Mouse (Mus musculus) urinary bladder, postnatal 0 days (tissue): ENCODE measurements around the gene Olfr825. TPM values are rescaled to one million over a fixed set of nuclear protein-coding genes. Genes with fewer than 3 reads are reported as not detected.

Experiments used
- polyA plus RNA-seq: library from polyadenylated mRNA; unstranded; fragments of >200 nt; fragmentation: Nextera tagmentation; extraction: Ambion mirVana; gene quantifications from 2 replicates; pipeline ENCODE4 v1.2.1, GENCODE M21; 2015

Gene Olfr825
- polyA plus RNA-seq, result not detected in 2 replicates

GRCm38 (mm10) chr10:130166666-130167065 is at the start of gene Olfr825:
Gene Olfr825, minus strand, starts transcription at chr10:130166766.

GRCm38 (mm10) chr10:130214303-130214702 is 47.7 kb upstream of the Olfr825 start, which contains the start of gene Olfr827:
Gene Olfr827, minus strand, starts transcription at chr10:130214403.

DNA sequence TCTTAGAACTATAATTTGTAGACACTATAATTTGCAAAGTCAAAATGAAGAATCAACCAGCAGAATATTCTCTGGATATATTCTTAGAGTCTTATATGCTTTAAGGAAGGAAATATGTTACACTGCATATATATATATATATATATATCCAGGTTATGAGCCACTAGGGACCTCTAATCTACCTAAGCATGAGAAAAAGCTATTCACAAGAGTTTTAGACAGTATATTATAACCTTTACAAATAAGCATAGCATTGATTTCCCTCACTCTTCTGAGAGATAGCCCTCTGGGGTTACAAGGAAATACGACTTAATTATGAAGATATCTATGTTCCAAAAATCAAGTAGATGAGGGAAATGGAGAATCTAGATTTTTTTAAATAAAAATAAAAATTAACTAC is 17.5 kb upstream of the Olfr825 start, which contains the start of gene Olfr826:
Gene Olfr826, minus strand, starts transcription at position 101 of the 400 bp plus-strand sequence.

GRCm38 (mm10) chr10:130129900-130130299 is 36.7 kb downstream of the Olfr825 start, which contains the start of gene Olfr824:
Gene Olfr824, minus strand, starts transcription at chr10:130130000.

DNA sequence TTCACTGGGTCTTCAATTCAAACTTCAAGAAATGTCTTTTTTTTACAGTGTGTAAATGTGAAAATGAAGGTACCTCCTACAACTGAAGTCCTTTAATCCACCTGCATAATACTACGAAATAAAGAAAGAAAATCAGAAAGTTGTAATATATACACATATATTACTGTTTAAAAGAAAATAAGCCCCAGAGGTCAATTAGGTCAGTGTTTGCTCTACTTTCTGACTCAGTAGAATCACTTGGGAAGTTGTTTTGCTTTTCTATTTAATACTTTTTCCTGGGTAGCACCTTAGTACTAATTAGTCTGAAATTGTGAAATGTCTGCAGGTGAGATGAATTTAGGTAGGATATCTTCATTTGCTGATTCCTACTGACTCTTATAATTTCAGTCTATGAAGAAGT is 51.3 kb downstream of the Olfr825 start, which contains the start of gene Olfr823:
Gene Olfr823, minus strand, starts transcription at position 101 of the 400 bp plus-strand sequence.

Other genes with a start within 250 kb of the Olfr825 start
- gene Olfr818, start 217.7 kb downstream of the Olfr825 start, polyA plus RNA-seq, result not detected in 2 replicates
- gene Olfr819, start 199.5 kb downstream of the Olfr825 start, polyA plus RNA-seq, result not detected in 2 replicates
- gene Olfr247, start 190.6 kb downstream of the Olfr825 start, polyA plus RNA-seq, result not detected in 2 replicates
- not detected in 2 replicates for gene Gm10310, start 181.7 kb downstream of the Olfr825 start, polyA plus RNA-seq
- not detected in 2 replicates for gene Olfr820, start 154.1 kb downstream of the Olfr825 start, polyA plus RNA-seq
- gene Olfr821, start 136.4 kb downstream of the Olfr825 start, polyA plus RNA-seq, result not detected in 2 replicates
- gene Olfr822, start 95.6 kb downstream of the Olfr825 start, polyA plus RNA-seq, result not detected in 2 replicates
- not detected in 2 replicates for gene Olfr823, start 51.4 kb downstream of the Olfr825 start, polyA plus RNA-seq
- not detected in 2 replicates for gene Olfr824, start 36.8 kb downstream of the Olfr825 start, polyA plus RNA-seq
- not detected in 2 replicates for gene Olfr826, start 17.4 kb upstream of the Olfr825 start, polyA plus RNA-seq
- gene Olfr827, start 47.6 kb upstream of the Olfr825 start, polyA plus RNA-seq, result not detected in 2 replicates
- not detected in 2 replicates for gene Neurod4, start 113.5 kb upstream of the Olfr825 start, polyA plus RNA-seq
- gene Tespa1, start 156.1 kb upstream of the Olfr825 start, polyA plus RNA-seq, result 0.13 and 0.40 TPM in 2 replicates
- gene Vmn2r84, start 227.6 kb upstream of the Olfr825 start, polyA plus RNA-seq, result not detected in 2 replicates